ENCODE assay signal across 28 mouse cellular contexts in genomic region chr11:102787688-102788177, GRCm38 (mm10). TPM values are rescaled to one million over a fixed set of nuclear protein-coding genes. Genes with fewer than 3 reads are reported as not detected.
DNase-seq lines count a peak whose midpoint lies in the region; ATAC-seq and TF ChIP-seq lines count a peak whose summit lies in the region.
"Had no signal": no experiment of that assay in that cellular context is flagged by ENCODE, and none has a peak within 500 bp of the region (broad histone marks: within the 10 kb centered on the region; RNA-seq: fewer than 3 reads in every experiment).

No protein-coding gene starts in this region.

- H3K4me1 ChIP-seq in heart, embryonic 10.5 days, result peaks cover 53% of the 10 kb centered on the region
- peaks cover 38 to 61% of the 10 kb centered on the region in 2 experiments for H3K4me1 ChIP-seq in heart, embryonic 14.5 days (ENCODE audit: control insufficient read depth in 2 of 2, insufficient read depth in 2 of 2, low read length in 2 of 2)
- H3K4me1 ChIP-seq: embryonic facial prominence, embryonic 15.5 days; forebrain, embryonic 12.5 days; forebrain, embryonic 15.5 days had no signal

- H3K27me3 ChIP-seq in heart, embryonic 10.5 days (ENCODE audit: insufficient read depth, poor library complexity, severe bottlenecking), result no peaks in the 10 kb centered on the region
- H3K27me3 ChIP-seq in heart, embryonic 14.5 days (ENCODE audit: control insufficient read depth, insufficient read depth, low read length), result no peaks in the 10 kb centered on the region
- H3K27me3 ChIP-seq: embryonic facial prominence, embryonic 12.5 days; embryonic facial prominence, embryonic 15.5 days; forebrain, embryonic 12.5 days; forebrain, embryonic 15.5 days; hindbrain, embryonic 13.5 days had no signal

- H3K4me3 ChIP-seq in heart, embryonic 10.5 days, result no peak overlapping the region
- no peak overlapping the region for H3K4me3 ChIP-seq in heart, embryonic 14.5 days (ENCODE audit: control insufficient read depth in 1 of 2, insufficient read depth in 1 of 2, low read depth in 1 of 2, low read length in 2 of 2)
- no peak overlapping the region for H3K4me3 ChIP-seq in layer of hippocampus, adult 2 months
- H3K4me3 ChIP-seq: embryonic facial prominence, embryonic 12.5 days; embryonic facial prominence, embryonic 15.5 days; forebrain, embryonic 12.5 days; forebrain, embryonic 15.5 days; hindbrain, embryonic 10.5 days; hindbrain, embryonic 13.5 days; intestine, embryonic 15.5 days had no signal

- TF ChIP-seq CTCF in layer of hippocampus, adult 2 months (conservative IDR thresholded peaks at IDR 0.05), result no peak

- intact Hi-C loops in heart, postnatal 14 days (cut with DNase I), result no loop called here

- no peak for DNase-seq in heart, embryonic 10.5 days (ENCODE audit: low spot score)
- DNase-seq in heart, postnatal 14 days, result no peak
- no peak for DNase-seq in heart, adult 8-10 months (ENCODE audit: low spot score)
- no peak for DNase-seq in layer of hippocampus, adult 2 months (ENCODE audit: low spot score in 2 of 2)
- DNase-seq in layer of hippocampus, postnatal 36 days, result no peak
- DNase-seq: adrenal gland, adult 2 months; adrenal gland, postnatal 14 days; cerebellum, adult 11 months; cerebellum, adult 2 months; cerebellum, adult 9-11 months; cerebellum, postnatal 25 days; gastrocnemius, postnatal 25 days; heart, postnatal 36 days; kidney, adult 11 months; kidney, adult 8-10 months had no signal

- peak overlapping the region; percentile 70; the same call in 1 of the 2 replicates for H3K27ac ChIP-seq in heart, embryonic 10.5 days
- H3K27ac ChIP-seq in heart, embryonic 14.5 days (replicated peaks in 1 of 2; ENCODE audit: control insufficient read depth in 1 of 2, insufficient read depth in 1 of 2, low read depth in 2 of 2, low read length in 2 of 2), result peak overlapping the region; percentile 14 to 29; a peak in 1 of 4 replicates
- H3K27ac ChIP-seq in layer of hippocampus, adult 2 months, result peak overlapping the region; percentile 51; the same call in 1 of the 2 replicates
- H3K27ac ChIP-seq: embryonic facial prominence, embryonic 12.5 days; embryonic facial prominence, embryonic 15.5 days; forebrain, embryonic 12.5 days; forebrain, embryonic 15.5 days; hindbrain, embryonic 10.5 days; hindbrain, embryonic 13.5 days; intestine, embryonic 15.5 days had no signal

- WGBS in heart, embryonic 10.5 days, result 55% methylated on average over 5 of the region's 5 CpGs
- WGBS in heart, embryonic 14.5 days, result 37% methylated on average over 5 of the region's 5 CpGs

- H3K36me3 ChIP-seq in heart, embryonic 10.5 days, result no peaks in the 10 kb centered on the region
- no peaks in the 10 kb centered on the region for H3K36me3 ChIP-seq in heart, embryonic 14.5 days (ENCODE audit: control insufficient read depth, insufficient read depth, low read length)
- H3K36me3 ChIP-seq: embryonic facial prominence, embryonic 12.5 days; embryonic facial prominence, embryonic 15.5 days; forebrain, embryonic 12.5 days; forebrain, embryonic 15.5 days; hindbrain, embryonic 10.5 days; hindbrain, embryonic 13.5 days; intestine, embryonic 15.5 days had no signal

- H3K9me3 ChIP-seq in heart, embryonic 10.5 days, result no peaks in the 10 kb centered on the region
- no peaks in the 10 kb centered on the region for H3K9me3 ChIP-seq in heart, embryonic 14.5 days (ENCODE audit: control insufficient read depth, low read length)
- H3K9me3 ChIP-seq: embryonic facial prominence, embryonic 12.5 days; embryonic facial prominence, embryonic 15.5 days; forebrain, embryonic 12.5 days; forebrain, embryonic 15.5 days; hindbrain, embryonic 10.5 days; hindbrain, embryonic 13.5 days; intestine, embryonic 15.5 days had no signal

- no peak overlapping the region for H3K4me2 ChIP-seq in heart, embryonic 14.5 days (ENCODE audit: low read length)
- H3K4me2 ChIP-seq: embryonic facial prominence, embryonic 12.5 days; embryonic facial prominence, embryonic 15.5 days; forebrain, embryonic 12.5 days; forebrain, embryonic 15.5 days; hindbrain, embryonic 13.5 days; intestine, embryonic 15.5 days had no signal

- ATAC-seq in heart, embryonic 14.5 days (ENCODE audit: insufficient number of reproducible peaks, insufficient read depth, low FRiP score, low read depth), result no peak
- ATAC-seq: CD4-positive, CD25-positive, alpha-beta regulatory T cell, adult 4 months; forebrain, embryonic 15.5 days; hindbrain, embryonic 16.5 days; intestine, embryonic 15.5 days had no signal

- no peak overlapping the region for H3K9ac ChIP-seq in heart, embryonic 14.5 days (ENCODE audit: low read length)
- H3K9ac ChIP-seq: embryonic facial prominence, embryonic 12.5 days; embryonic facial prominence, embryonic 15.5 days; forebrain, embryonic 12.5 days; forebrain, embryonic 15.5 days; hindbrain, embryonic 13.5 days; intestine, embryonic 15.5 days had no signal

RNA-seq across cellular contexts. Expression of gene Adam11, which starts 26.5 kb away (rescaled TPM):
- 6.2 and 7.1 TPM in 2 replicates for polyA plus RNA-seq in heart, embryonic 10.5 days (2016; fragmentation: Nextera tagmentation; extraction: Ambion mirVana)
- 1 to 10 TPM; 4.0 to 4.4 TPM for total RNA-seq in heart, postnatal 14 days (2021)
- polyA plus RNA-seq in heart, embryonic 14.5 days (2014; fragmentation: Nextera tagmentation; extraction: Ambion mirVana), result 5.9 and 7.3 TPM in 2 replicates
- 1 to 10 TPM; 4.4 to 6.8 (median 6.0) TPM for total RNA-seq in heart, adult 8-10 months (2022)
- 100 to 1,000 TPM; 192 to 212 TPM for total RNA-seq in layer of hippocampus, adult 2 months (2021)
- 100 to 1,000 TPM; 188 to 201 TPM for total RNA-seq in layer of hippocampus, postnatal 36 days (2021)
- polyA plus RNA-seq: CD4-positive, CD25-positive, alpha-beta regulatory T cell, adult 4 months had no signal

RNA-seq across cellular contexts. Expression of gene Gjc1, which starts 31.8 kb away (rescaled TPM):
- 57.0 and 81.1 TPM in 2 replicates for polyA plus RNA-seq in heart, embryonic 10.5 days (2016; fragmentation: Nextera tagmentation; extraction: Ambion mirVana)
- total RNA-seq in heart, postnatal 14 days (2021), result 10 to 100 TPM; 37.7 to 42.6 TPM
- polyA plus RNA-seq in heart, embryonic 14.5 days (2014; fragmentation: Nextera tagmentation; extraction: Ambion mirVana), result 53.8 and 54.9 TPM in 2 replicates
- 10 to 100 TPM; 13.9 to 25.4 (median 20.5) TPM for total RNA-seq in heart, adult 8-10 months (2022)
- 1 to 10 TPM; 4.7 TPM for total RNA-seq in layer of hippocampus, adult 2 months (2021)
- total RNA-seq in layer of hippocampus, postnatal 36 days (2021), result 1 to 10 TPM; 5.1 TPM
- total RNA-seq: common myeloid progenitor, adult 5-6 weeks; MEL had no signal

RNA-seq across cellular contexts. Expression of gene Higd1b, which starts 47.9 kb away (rescaled TPM):
- not detected in 2 replicates for polyA plus RNA-seq in heart, embryonic 10.5 days (2016; fragmentation: Nextera tagmentation; extraction: Ambion mirVana)
- 10 to 100 TPM; 20.4 to 25.4 TPM for total RNA-seq in heart, postnatal 14 days (2021)
- 0.61 and 0.67 TPM in 2 replicates for polyA plus RNA-seq in heart, embryonic 14.5 days (2014; fragmentation: Nextera tagmentation; extraction: Ambion mirVana)
- total RNA-seq in heart, adult 8-10 months (2022), result 10 to 100 TPM in 2 of 4 experiments, 1 to 10 TPM in 2; 6.3 to 15.9 (median 10.3) TPM
- total RNA-seq in layer of hippocampus, adult 2 months (2021), result 1 to 10 TPM; 3.5 to 4.5 TPM
- 1 to 10 TPM; 2.0 to 4.6 TPM for total RNA-seq in layer of hippocampus, postnatal 36 days (2021)
- total RNA-seq: common myeloid progenitor, adult 5-6 weeks; MEL had no signal
- polyA plus RNA-seq: C2C12; CD4-positive, CD25-positive, alpha-beta regulatory T cell, adult 4 months; embryonic facial prominence, embryonic 12.5 days; forebrain, embryonic 12.5 days; hindbrain, embryonic 10.5 days had no signal

Comparison
In these comparisons a context has a peak if more than half of its experiments do, and no peak if none do; other contexts are left out.
1. RNA of gene Adam11, which starts 26.5 kb away (total RNA-seq): 192 to 212 TPM in layer of hippocampus, adult 2 months and 188 to 201 TPM in layer of hippocampus, postnatal 36 days; 4.4 to 6.8 TPM in heart, adult 8-10 months and 4.0 to 4.4 TPM in heart, postnatal 14 days; every median in the first group is over 10 times any median in the second.
2. Peak in every context shown above with its lines, with median percentiles within 50 percentile points of each other: H3K27ac ChIP-seq.